Mouse (Mus musculus) hindbrain, embryonic 11.5 days (tissue): ENCODE measurements around the gene Gm49325. TPM values are rescaled to one million over a fixed set of nuclear protein-coding genes. Genes with fewer than 3 reads are reported as not detected.

Experiments used
- ATAC-seq: fragments of 200-750 bp; cut with Nextera tagmentation; 2 replicates; pipeline ENCODE4 v1.8.0; 2017; ENCODE audit warnings: mild to moderate bottlenecking, moderate TSS enrichment, moderate library complexity; ENCODE audit not compliant: low FRiP score
- DNase-seq: peaks from one replicate; pipeline ENCODE4 v3.0.0-alpha.2; 2015; ENCODE audit warnings: low spot score
- H3K27ac ChIP-seq: fragments of 300-500 bp; sonication (generic); 2 replicates; pipeline ENCODE4 v1.5.1; 2014; ENCODE audit warnings: mild to moderate bottlenecking, low read depth, low read length
- H3K27me3 ChIP-seq: fragments of 300-500 bp; sonication (generic); 2 replicates; pipeline ENCODE4 v1.6.1; 2014; ENCODE audit warnings: mild to moderate bottlenecking, low read length, moderate library complexity, mixed read lengths; ENCODE audit not compliant: control insufficient read depth, insufficient read depth
- H3K36me3 ChIP-seq: fragments of 300-500 bp; sonication (generic); 2 replicates; pipeline ENCODE4 v1.6.1; 2014; ENCODE audit warnings: mild to moderate bottlenecking, low read length, moderate library complexity, mixed read lengths; ENCODE audit not compliant: control insufficient read depth, insufficient read depth
- H3K4me1 ChIP-seq: fragments of 300-500 bp; sonication (generic); replicated peaks from 2 replicates; pipeline ENCODE4 v1.6.1; 2014; ENCODE audit warnings: low read length, mixed read lengths; ENCODE audit not compliant: control insufficient read depth, insufficient read depth
- H3K4me2 ChIP-seq: fragments of 300-500 bp; sonication (generic); replicated peaks from 2 replicates; pipeline ENCODE4 v1.6.1; 2014; ENCODE audit warnings: mild to moderate bottlenecking, low read depth, low read length
- H3K4me3 ChIP-seq: fragments of 300-500 bp; sonication (generic); 2 replicates; pipeline ENCODE4 v1.5.1; 2014; ENCODE audit warnings: low read depth, low read length
- H3K9ac ChIP-seq: fragments of 300-500 bp; sonication (generic); 2 replicates; pipeline ENCODE4 v1.6.1; 2014; ENCODE audit warnings: low read depth, low read length
- H3K9me3 ChIP-seq: fragments of 300-500 bp; sonication (generic); 2 replicates; pipeline ENCODE4 v1.6.1; 2016; ENCODE audit warnings: low read length; ENCODE audit not compliant: control insufficient read depth
- WGBS: fragments of 180-500 bp; shearing (Covaris S2); extraction: QIAGEN DNeasy Blood & Tissue Kit; methylation state at CpG from one replicate; pipeline ENCODE4 v1.1.7; 2014; 5-methylcytosine and 5-hydroxymethylcytosine counted together
- polyA plus RNA-seq: library from polyadenylated mRNA; unstranded; fragments of >200 nt; fragmentation: Nextera tagmentation; extraction: Ambion mirVana; gene quantifications from 2 replicates; pipeline ENCODE4 v1.2.1, GENCODE M21; 2014

Gene Gm49325
- polyA plus RNA-seq, 1 experiment from 2014 or later = not detected

- no peaks in the 10 kb centered on the region for H3K9me3 ChIP-seq
- 0 out of 2 replicates have a peak, but pooled peaks cover 2% of the 10 kb centered on the region for H3K4me1 ChIP-seq
- no peaks in the 10 kb centered on the region for H3K36me3 ChIP-seq
- H3K4me2 ChIP-seq = no peak overlapping the region
- H3K27me3 ChIP-seq = no peaks in the 10 kb centered on the region
- no peak overlapping the region for H3K4me3 ChIP-seq
- 86% methylated on average over 3 of the region's 3 CpGs for WGBS
- ATAC-seq (no peak), DNase-seq (no peak)
- H3K9ac ChIP-seq = no peak overlapping the region
- no peak overlapping the region for H3K27ac ChIP-seq
Observed at GRCm38 (mm10) chr10:77586637-77587036, 19.4 kb upstream of the Gm49325 start.

GRCm38 (mm10) chr10:77587091-77587775 is 18.8 kb upstream of the Gm49325 start:
- no peak overlapping the region for H3K4me3 ChIP-seq
- no peaks in the 10 kb centered on the region for H3K9me3 ChIP-seq
- ATAC-seq (no peak), DNase-seq (no peak)
- no peak overlapping the region for H3K4me2 ChIP-seq
- no peaks in the 10 kb centered on the region for H3K27me3 ChIP-seq
- no peak overlapping the region for H3K9ac ChIP-seq
- no peaks in the 10 kb centered on the region for H3K36me3 ChIP-seq
- H3K4me1 ChIP-seq = 0 out of 2 replicates have a peak, but pooled peaks cover 1% of the 10 kb centered on the region
- 86% methylated on average over 6 of the region's 6 CpGs for WGBS
- no peak overlapping the region for H3K27ac ChIP-seq

GRCm38 (mm10) chr10:77588036-77588435 is 18.0 kb upstream of the Gm49325 start:
- Histone ChIP-seq H3K9me3 (no peaks in the 10 kb centered on the region), H3K4me2 (no peak overlapping the region), H3K4me1 (no peaks in the 10 kb centered on the region), H3K36me3 (no peaks in the 10 kb centered on the region), H3K27ac (no peak overlapping the region), H3K4me3 (no peak overlapping the region), H3K27me3 (no peaks in the 10 kb centered on the region), H3K9ac (no peak overlapping the region)
- ATAC-seq (no peak), DNase-seq (no peak)
- 93% methylated on average over 2 of the region's 2 CpGs for WGBS

- Histone ChIP-seq H3K9me3 (no peaks in the 10 kb centered on the region), H3K4me3 (no peak overlapping the region), H3K9ac (no peak overlapping the region), H3K27me3 (no peaks in the 10 kb centered on the region), H3K4me2 (no peak overlapping the region), H3K4me1 (no peaks in the 10 kb centered on the region), H3K36me3 (peaks cover 7% of the 10 kb centered on the region; the same call in 1 of the 2 replicates), H3K27ac (no peak overlapping the region)
- 83% methylated on average over 7 of the region's 7 CpGs for WGBS
- ATAC-seq (no peak), DNase-seq (no peak)
Observed at GRCm38 (mm10) chr10:77589117-77589516, 16.9 kb upstream of the Gm49325 start.

GRCm38 (mm10) chr10:77589749-77590148 is 16.2 kb upstream of the Gm49325 start:
- H3K4me1 ChIP-seq = no peaks in the 10 kb centered on the region
- no peak overlapping the region for H3K27ac ChIP-seq
- no peaks in the 10 kb centered on the region for H3K27me3 ChIP-seq
- DNase-seq (no peak), ATAC-seq (no peak)
- no peak overlapping the region for H3K4me3 ChIP-seq
- 91% methylated on average over 8 of the region's 8 CpGs for WGBS
- no peak overlapping the region for H3K9ac ChIP-seq
- no peak overlapping the region for H3K4me2 ChIP-seq
- H3K36me3 ChIP-seq = peaks cover 8% of the 10 kb centered on the region; the same call in 1 of the 2 replicates
- H3K9me3 ChIP-seq = no peaks in the 10 kb centered on the region

- Histone ChIP-seq H3K36me3 (peaks cover 10% of the 10 kb centered on the region; the same call in 1 of the 2 replicates), H3K27me3 (no peaks in the 10 kb centered on the region), H3K9me3 (no peaks in the 10 kb centered on the region), H3K4me1 (no peaks in the 10 kb centered on the region), H3K9ac (no peak overlapping the region), H3K27ac (no peak overlapping the region), H3K4me2 (no peak overlapping the region), H3K4me3 (no peak overlapping the region)
- WGBS = 51% methylated on average over 6 of the region's 6 CpGs
- ATAC-seq (no peak; the same call in 1 of the 2 replicates), DNase-seq (peak; percentile 59)
Observed at GRCm38 (mm10) chr10:77590812-77591211, 15.2 kb upstream of the Gm49325 start.

- no peaks in the 10 kb centered on the region for H3K9me3 ChIP-seq
- H3K4me2 ChIP-seq = no peak overlapping the region
- H3K4me1 ChIP-seq = no peaks in the 10 kb centered on the region
- ATAC-seq (no peak), DNase-seq (no peak)
- H3K27ac ChIP-seq = no peak overlapping the region
- no peak overlapping the region for H3K9ac ChIP-seq
- H3K4me3 ChIP-seq = no peak overlapping the region
- H3K27me3 ChIP-seq = no peaks in the 10 kb centered on the region
- WGBS = 84% methylated on average over 6 of the region's 6 CpGs
- H3K36me3 ChIP-seq = peaks cover 10% of the 10 kb centered on the region; the same call in 1 of the 2 replicates
Observed at GRCm38 (mm10) chr10:77591546-77591945, 14.5 kb upstream of the Gm49325 start.

- H3K9me3 ChIP-seq = no peaks in the 10 kb centered on the region
- H3K36me3 ChIP-seq = peaks cover 15% of the 10 kb centered on the region; the same call in 1 of the 2 replicates
- 95% methylated on average over 2 of the region's 2 CpGs for WGBS
- H3K4me3 ChIP-seq = no peak overlapping the region
- H3K27ac ChIP-seq = no peak overlapping the region
- no peak overlapping the region for H3K9ac ChIP-seq
- DNase-seq (no peak), ATAC-seq (no peak)
- no peak overlapping the region for H3K4me2 ChIP-seq
- H3K27me3 ChIP-seq = no peaks in the 10 kb centered on the region
- H3K4me1 ChIP-seq = no peaks in the 10 kb centered on the region
Observed at GRCm38 (mm10) chr10:77596060-77596459, 9.9 kb upstream of the Gm49325 start.

- no peak for DNase-seq
- no peak for ATAC-seq
- Histone ChIP-seq H3K9ac (no peak overlapping the region), H3K4me3 (no peak overlapping the region), H3K4me2 (no peak overlapping the region), H3K9me3 (no peaks in the 10 kb centered on the region), H3K27ac (no peak overlapping the region), H3K4me1 (peaks cover 4% of the 10 kb centered on the region; the same call in 1 of the 2 replicates), H3K27me3 (no peaks in the 10 kb centered on the region), H3K36me3 (no peaks in the 10 kb centered on the region)
- 58% methylated on average over 4 of the region's 4 CpGs for WGBS
Observed at GRCm38 (mm10) chr10:77603021-77603420, 3.0 kb upstream of the Gm49325 start.
